Mouse (Mus musculus) cortical plate, adult 2 months (tissue): ENCODE data around the gene Ttc37. TPM values are rescaled to one million over a fixed set of nuclear protein-coding genes. Genes with fewer than 3 reads are reported as not detected.

Experiments
- H3K27ac ChIP-seq: fragments of 200-500 bp; 2 replicates; pipeline ENCODE4 v1.5.1; 2012; ENCODE audit warnings: low read length, control low read depth, inconsistent platforms; ENCODE audit not compliant: insufficient read depth
- H3K4me1 ChIP-seq: fragments of 200-500 bp; 2 replicates; pipeline ENCODE4 v1.6.1; 2011; ENCODE audit warnings: low read length; ENCODE audit not compliant: control insufficient read depth, insufficient read depth
- H3K4me3 ChIP-seq: fragments of 200-500 bp; 2 replicates; pipeline ENCODE4 v1.5.1; 2011; ENCODE audit warnings: mild to moderate bottlenecking, low read length, control low read depth; ENCODE audit not compliant: insufficient read depth
- CTCF ChIP-seq: fragments of 200-500 bp; IDR thresholded peaks from 2 replicates; pipeline ENCODE4 v1.5.1; 2011; ENCODE audit warnings: mild to moderate bottlenecking, control low read depth, low read length; ENCODE audit not compliant: insufficient read depth; ENCODE audit errors: extremely low read depth
- POLR2A ChIP-seq: fragments of 200-500 bp; IDR thresholded peaks from 2 replicates; pipeline ENCODE4 v1.6.1; 2011; ENCODE audit warnings: mild to moderate bottlenecking, low read length, control low read depth; ENCODE audit not compliant: insufficient read depth; ENCODE audit errors: extremely low read depth
- polyA plus RNA-seq: library from polyadenylated mRNA; depleted of rRNA; stranded (reverse); fragments of >200 nt; gene quantifications from 2 replicates; pipeline ENCODE4 v1.2.3, GENCODE M21; 2012

The Ttc37 gene
- polyA plus RNA-seq, 1 experiment, result 12.9 TPM

DNA sequence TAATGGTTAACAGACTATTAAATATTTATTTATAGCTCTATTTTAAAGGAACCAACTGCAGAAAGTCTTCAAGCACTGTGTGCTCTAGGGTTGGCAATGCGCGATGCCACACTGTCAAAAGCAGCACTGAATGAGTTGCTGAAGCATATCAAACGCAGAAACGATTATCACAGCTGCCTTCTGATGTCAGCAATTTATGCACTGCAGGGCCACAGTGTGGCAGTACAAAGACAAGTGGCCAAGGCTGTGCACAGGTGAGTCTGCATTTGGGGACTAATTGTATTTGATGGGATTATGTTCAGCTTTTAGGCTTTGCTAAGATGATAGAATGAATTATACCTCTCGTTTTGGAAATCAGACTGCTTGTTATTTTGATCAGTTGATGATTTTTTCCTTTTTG, 51.9 kb downstream of the Ttc37 start:
- TF ChIP-seq CTCF (no peak), POLR2A (no peak)
- Histone ChIP-seq H3K4me1 (no peaks in the 10 kb centered on the region), H3K4me3 (no peak overlapping the region), H3K27ac (no peak overlapping the region)

GRCm38 (mm10) chr13:76157099-76157498, 58.6 kb downstream of the Ttc37 start:
- H3K4me1 ChIP-seq, result no peaks in the 10 kb centered on the region
- no peak for TF ChIP-seq CTCF
- TF ChIP-seq POLR2A, result no peak
- H3K4me3 ChIP-seq, result no peak overlapping the region
- H3K27ac ChIP-seq, result no peak overlapping the region

GRCm38 (mm10) chr13:76157508-76157907, 59.0 kb downstream of the Ttc37 start:
- TF ChIP-seq POLR2A, result no peak
- no peak overlapping the region for H3K4me3 ChIP-seq
- no peak overlapping the region for H3K27ac ChIP-seq
- H3K4me1 ChIP-seq, result no peaks in the 10 kb centered on the region

GRCm38 (mm10) chr13:76160587-76160986, 62.1 kb downstream of the Ttc37 start:
- Histone ChIP-seq H3K4me1 (no peaks in the 10 kb centered on the region), H3K27ac (no peak overlapping the region), H3K4me3 (no peak overlapping the region)
- no peak for TF ChIP-seq CTCF
- no peak for TF ChIP-seq POLR2A

DNA sequence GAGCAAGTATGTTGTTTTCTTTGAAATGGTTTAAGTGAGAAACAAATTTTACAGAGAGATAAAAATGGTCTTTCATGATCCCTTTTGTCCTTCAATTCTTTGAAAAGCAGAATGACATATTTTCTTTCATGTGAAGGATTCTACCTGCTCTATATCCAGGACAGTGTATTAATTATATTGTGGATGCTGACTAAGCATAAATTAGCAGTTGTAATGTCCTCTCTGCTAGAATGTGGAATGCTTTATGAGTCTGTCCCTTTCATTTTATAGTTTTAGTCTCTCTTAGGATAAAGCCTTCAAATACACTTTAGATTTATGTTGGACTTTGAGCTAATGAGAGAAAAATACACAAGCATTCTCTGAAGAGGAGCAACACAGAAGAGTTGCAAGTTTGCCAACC, 75.8 kb downstream of the Ttc37 start:
- Histone ChIP-seq H3K4me1 (no peaks in the 10 kb centered on the region), H3K27ac (no peak overlapping the region), H3K4me3 (no peak overlapping the region)
- TF ChIP-seq CTCF (no peak), POLR2A (no peak)

DNA sequence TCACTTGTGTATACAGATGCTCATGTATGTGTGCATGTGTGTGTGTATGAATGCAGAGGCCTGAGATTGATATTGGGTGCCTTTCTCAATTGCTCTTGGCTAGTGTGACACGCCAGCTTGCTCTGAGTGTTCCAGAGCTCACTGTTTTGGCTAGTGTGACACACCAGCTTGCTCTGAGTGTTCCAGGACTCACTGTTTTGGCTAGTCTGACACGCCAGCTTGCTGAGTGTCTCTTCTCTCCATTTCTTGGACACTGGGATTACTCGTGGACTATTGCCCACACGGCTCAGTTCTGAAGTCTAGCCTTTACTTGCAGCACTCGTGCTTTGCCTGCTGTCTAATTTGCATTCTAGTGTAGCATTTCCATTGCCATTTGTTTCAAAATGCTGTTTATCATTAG, 80.2 kb downstream of the Ttc37 start:
- Histone ChIP-seq H3K4me1 (no peaks in the 10 kb centered on the region), H3K27ac (no peak overlapping the region), H3K4me3 (no peak overlapping the region)
- no peak for TF ChIP-seq POLR2A
- TF ChIP-seq CTCF, result no peak

DNA sequence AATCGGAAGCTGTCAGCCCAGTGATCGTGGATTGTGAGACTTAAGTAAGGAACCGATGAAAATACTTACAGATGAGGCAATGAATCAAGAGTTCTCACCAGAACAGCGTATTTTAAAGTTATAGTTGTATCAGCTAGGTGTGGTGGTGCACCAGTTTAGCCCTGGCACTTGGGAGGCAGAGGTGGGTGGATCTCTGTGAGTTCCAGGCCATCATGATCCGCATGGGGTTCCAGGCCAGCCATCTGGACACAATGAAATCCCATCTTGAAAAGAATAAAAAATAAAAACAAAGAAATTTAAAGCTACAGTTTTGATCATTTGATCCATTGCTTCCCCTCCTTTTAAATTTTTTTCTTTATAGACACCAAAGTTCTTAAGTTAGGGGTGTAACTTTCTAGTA, 89.1 kb downstream of the Ttc37 start:
- Histone ChIP-seq H3K27ac (no peak overlapping the region), H3K4me1 (no peaks in the 10 kb centered on the region), H3K4me3 (no peak overlapping the region)
- TF ChIP-seq POLR2A (no peak), CTCF (no peak)

- Histone ChIP-seq H3K27ac (no peak overlapping the region), H3K4me3 (no peak overlapping the region), H3K4me1 (no peaks in the 10 kb centered on the region)
- no peak for TF ChIP-seq POLR2A
- no peak for TF ChIP-seq CTCF
Observed at GRCm38 (mm10) chr13:76189190-76189589, 90.7 kb downstream of the Ttc37 start.

DNA sequence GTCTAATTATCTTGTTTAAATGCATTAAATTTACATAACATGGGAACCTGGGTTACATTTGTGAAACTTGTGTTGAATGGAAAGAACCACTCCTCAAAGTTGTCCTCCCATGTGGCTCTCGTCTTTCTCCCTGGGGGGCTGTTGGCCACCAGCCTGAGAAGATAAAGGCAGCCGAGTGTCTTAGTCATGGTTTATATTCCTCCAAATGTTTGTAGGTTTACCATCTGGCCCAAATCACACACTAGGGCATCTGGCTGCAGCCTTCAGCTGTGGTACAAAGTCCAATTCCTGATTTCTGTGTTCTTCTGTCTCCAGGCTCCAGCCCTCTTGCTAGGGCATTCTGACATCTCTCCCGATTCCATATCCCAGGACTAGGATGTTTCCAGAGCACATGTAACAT, 91.7 kb downstream of the Ttc37 start:
- Histone ChIP-seq H3K4me1 (no peaks in the 10 kb centered on the region), H3K27ac (no peak overlapping the region), H3K4me3 (no peak overlapping the region)
- no peak for TF ChIP-seq POLR2A
- TF ChIP-seq CTCF, result no peak

DNA sequence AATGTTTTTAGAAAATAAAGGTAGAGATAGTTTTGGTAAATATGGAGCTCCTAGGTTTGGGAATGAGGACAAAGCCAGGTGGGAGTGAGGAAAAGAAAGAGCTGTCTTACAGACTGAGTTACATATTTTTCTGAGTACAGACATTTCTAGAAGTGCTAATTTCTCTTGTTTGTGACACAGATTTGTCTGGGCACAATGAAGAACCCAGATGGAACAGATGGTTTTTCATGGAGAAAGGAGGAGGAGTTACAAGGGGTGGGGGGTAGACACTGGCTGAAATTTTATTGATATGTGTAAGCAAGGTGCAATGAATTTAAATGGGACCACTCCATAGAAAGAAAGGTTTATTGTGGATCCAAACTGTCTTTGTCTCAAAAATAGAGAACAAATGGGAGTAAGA, 96.4 kb downstream of the Ttc37 start:
- Histone ChIP-seq H3K27ac (no peak overlapping the region), H3K4me3 (no peak overlapping the region)
- no peak for TF ChIP-seq CTCF
- TF ChIP-seq POLR2A, result no peak

GRCm38 (mm10) chr13:76195431-76196138, 97.1 kb downstream of the Ttc37 start:
- no peak for TF ChIP-seq POLR2A
- TF ChIP-seq CTCF, result no peak
- Histone ChIP-seq H3K4me1 (no peaks in the 10 kb centered on the region), H3K27ac (no peak overlapping the region), H3K4me3 (no peak overlapping the region)

More for the DNA sequence above, 96.4 kb downstream of the Ttc37 start:
- H3K4me1 ChIP-seq, result no peaks in the 10 kb centered on the region

- TF ChIP-seq CTCF, result no peak
- TF ChIP-seq POLR2A, result no peak
- Histone ChIP-seq H3K4me3 (no peak overlapping the region), H3K4me1 (no peaks in the 10 kb centered on the region), H3K27ac (no peak overlapping the region)
Observed at GRCm38 (mm10) chr13:76197297-76197848, 98.8 kb downstream of the Ttc37 start.
